Mouse (Mus musculus) limb, embryonic 13.5 days (tissue): Measurements from ENCODE around the gene Scd3. TPM values are rescaled to one million over a fixed set of nuclear protein-coding genes. Genes with fewer than 3 reads are reported as not detected.

Source experiments
- ATAC-seq: fragments of 200-750 bp; cut with Nextera tagmentation; 2 replicates; pipeline ENCODE4 v1.8.0; 2017; ENCODE audit warnings: low read depth, moderate number of reproducible peaks, moderate TSS enrichment; ENCODE audit not compliant: low FRiP score
- H3K27ac ChIP-seq: fragments of 300-500 bp; sonication (generic); 2 replicates; pipeline ENCODE4 v1.5.1; 2015; ENCODE audit warnings: inconsistent platforms, mild to moderate bottlenecking, moderate library complexity
- H3K27me3 ChIP-seq: fragments of 300-500 bp; sonication (generic); 2 replicates; pipeline ENCODE4 v1.6.1; 2015; ENCODE audit warnings: mild to moderate bottlenecking, inconsistent platforms
- H3K36me3 ChIP-seq: fragments of 300-500 bp; sonication (generic); 2 replicates; pipeline ENCODE4 v1.6.1; 2015; ENCODE audit warnings: inconsistent platforms, mild to moderate bottlenecking, moderate library complexity
- H3K4me1 ChIP-seq: fragments of 300-500 bp; sonication (generic); 2 replicates; pipeline ENCODE4 v1.6.1; 2015; ENCODE audit warnings: inconsistent platforms
- H3K4me2 ChIP-seq: fragments of 300-500 bp; sonication (generic); replicated peaks from 2 replicates; pipeline ENCODE4 v1.6.1; 2015; ENCODE audit warnings: inconsistent platforms, mild to moderate bottlenecking, moderate library complexity
- H3K4me3 ChIP-seq: fragments of 300-500 bp; sonication (generic); 2 replicates; pipeline ENCODE4 v1.5.1; 2015; ENCODE audit warnings: moderate library complexity, mild to moderate bottlenecking, inconsistent platforms
- H3K9ac ChIP-seq: fragments of 300-500 bp; sonication (generic); 2 replicates; pipeline ENCODE4 v1.6.1; 2015; ENCODE audit warnings: mild to moderate bottlenecking, inconsistent platforms
- H3K9me3 ChIP-seq: fragments of 300-500 bp; sonication (generic); 2 replicates; pipeline ENCODE4 v1.6.1; 2016; ENCODE audit warnings: inconsistent platforms
- WGBS: fragments of 180-500 bp; shearing (Covaris S2); methylation state at CpG from one replicate; pipeline ENCODE4 v1.1.7; 2015; 5-methylcytosine and 5-hydroxymethylcytosine counted together
- polyA plus RNA-seq: library from polyadenylated mRNA; unstranded; fragments of >200 nt; fragmentation: Nextera tagmentation; extraction: Ambion mirVana; gene quantifications from 2 replicates; pipeline ENCODE4 v1.2.1, GENCODE M21; 2015

Scd3 gene
- polyA plus RNA-seq, 1 experiment from 2014 or later = not detected

DNA sequence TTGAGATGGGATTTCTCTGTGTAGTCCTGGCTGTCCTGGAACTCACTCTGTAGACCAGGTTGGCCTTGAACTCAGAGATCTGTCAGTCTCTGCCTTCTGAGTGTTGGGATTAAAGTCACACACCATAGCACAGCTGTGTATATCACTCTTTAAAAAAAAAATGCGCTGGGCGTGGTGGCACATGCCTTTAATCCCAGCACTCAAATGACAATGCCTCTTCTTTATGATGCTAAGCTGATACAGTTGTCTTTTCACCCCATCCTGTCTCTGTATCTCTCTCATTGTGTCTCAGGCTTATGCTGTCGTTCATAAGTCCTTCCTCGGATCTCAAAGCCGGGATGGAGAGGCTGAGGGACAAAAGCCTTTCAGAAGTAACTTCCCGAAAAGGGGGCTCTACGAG lies 58.7 kb downstream of the Scd3 start:
- Histone ChIP-seq H3K9ac (no peak overlapping the region), H3K27ac (no peak overlapping the region), H3K4me1 (peaks cover 16% of the 10 kb centered on the region), H3K4me2 (no peak overlapping the region), H3K36me3 (no peaks in the 10 kb centered on the region), H3K27me3 (no peaks in the 10 kb centered on the region), H3K4me3 (no peak overlapping the region), H3K9me3 (no peaks in the 10 kb centered on the region)
- ATAC-seq = no peak
- WGBS = 87% methylated on average over 7 of the region's 7 CpGs

DNA sequence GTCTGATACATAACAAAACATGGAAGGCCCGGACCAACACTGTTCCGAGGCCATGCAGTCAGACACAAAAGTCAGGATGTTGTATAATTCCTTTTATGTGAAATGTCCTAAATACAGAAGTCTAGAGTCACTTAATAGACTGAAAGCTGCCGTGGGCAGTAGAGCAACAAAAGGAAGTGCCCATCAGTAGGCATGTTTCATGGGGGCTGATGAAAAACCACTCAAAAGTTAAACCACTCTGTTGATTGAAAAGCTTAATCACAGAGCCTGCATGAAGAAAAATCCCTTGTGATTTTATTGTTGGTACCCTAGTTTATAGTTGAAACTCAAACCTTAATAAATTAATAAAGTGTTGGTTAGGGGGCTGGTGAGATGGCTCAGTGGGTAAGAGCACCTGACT lies 60.5 kb downstream of the Scd3 start:
- 49% methylated on average over 3 of the region's 3 CpGs for WGBS
- Histone ChIP-seq H3K9me3 (no peaks in the 10 kb centered on the region), H3K4me1 (peaks cover 22% of the 10 kb centered on the region), H3K9ac (no peak overlapping the region), H3K36me3 (no peaks in the 10 kb centered on the region), H3K27ac (no peak overlapping the region), H3K4me2 (no peak overlapping the region), H3K4me3 (no peak overlapping the region), H3K27me3 (no peaks in the 10 kb centered on the region)
- no peak for ATAC-seq

DNA sequence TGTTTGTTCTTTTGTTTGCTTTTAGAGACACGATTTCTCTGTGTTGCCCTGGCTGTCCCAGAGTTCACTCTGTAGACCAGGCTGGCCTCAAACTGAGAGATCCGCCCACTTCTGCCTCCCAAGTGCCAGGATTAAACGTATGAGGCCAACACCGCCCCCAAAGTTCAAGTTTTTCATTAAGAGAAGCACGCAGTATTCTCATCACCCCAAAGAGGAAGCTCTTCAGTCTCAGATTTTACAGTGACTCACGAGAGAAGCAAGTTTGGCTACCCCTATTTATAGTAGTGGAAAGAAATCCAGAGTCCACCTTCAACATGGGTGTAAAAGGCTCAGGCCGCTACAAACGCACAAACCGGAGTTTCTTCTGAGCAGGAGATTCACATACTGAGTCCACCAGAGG lies 61.2 kb downstream of the Scd3 start:
- Histone ChIP-seq H3K4me2 (no peak overlapping the region), H3K36me3 (no peaks in the 10 kb centered on the region), H3K27me3 (no peaks in the 10 kb centered on the region), H3K9ac (no peak overlapping the region), H3K9me3 (no peaks in the 10 kb centered on the region), H3K4me3 (no peak overlapping the region), H3K4me1 (peaks cover 22% of the 10 kb centered on the region), H3K27ac (no peak overlapping the region)
- ATAC-seq = no peak
- 80% methylated on average over 9 of the region's 9 CpGs for WGBS

DNA sequence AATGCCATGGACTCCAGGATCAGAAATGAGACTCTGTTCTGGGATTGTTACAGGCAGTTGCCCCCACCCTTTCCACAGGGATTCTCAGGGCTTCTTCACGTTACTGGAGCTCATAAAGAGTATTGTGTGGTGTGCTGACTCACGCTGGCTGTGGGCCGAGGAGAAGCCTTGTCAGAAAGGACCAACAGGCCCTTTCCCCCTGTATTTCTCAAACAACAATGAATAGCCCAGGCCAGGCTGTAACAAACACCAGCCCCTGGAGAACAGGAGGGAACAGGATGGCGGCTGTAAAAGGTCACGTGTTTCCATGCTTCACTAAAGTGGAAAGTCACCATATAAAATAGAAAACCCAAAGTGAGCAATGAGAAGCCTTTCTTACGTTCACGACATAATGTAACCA lies 62.2 kb downstream of the Scd3 start:
- Histone ChIP-seq H3K27me3 (no peaks in the 10 kb centered on the region), H3K9me3 (no peaks in the 10 kb centered on the region), H3K4me1 (peaks cover 22% of the 10 kb centered on the region), H3K36me3 (no peaks in the 10 kb centered on the region), H3K4me3 (no peak overlapping the region), H3K9ac (no peak overlapping the region), H3K4me2 (no peak overlapping the region), H3K27ac (peak overlapping the region; percentile 44; the same call in 1 of the 2 replicates)
- ATAC-seq = no peak
- WGBS = 35% methylated on average over 7 of the region's 7 CpGs

DNA sequence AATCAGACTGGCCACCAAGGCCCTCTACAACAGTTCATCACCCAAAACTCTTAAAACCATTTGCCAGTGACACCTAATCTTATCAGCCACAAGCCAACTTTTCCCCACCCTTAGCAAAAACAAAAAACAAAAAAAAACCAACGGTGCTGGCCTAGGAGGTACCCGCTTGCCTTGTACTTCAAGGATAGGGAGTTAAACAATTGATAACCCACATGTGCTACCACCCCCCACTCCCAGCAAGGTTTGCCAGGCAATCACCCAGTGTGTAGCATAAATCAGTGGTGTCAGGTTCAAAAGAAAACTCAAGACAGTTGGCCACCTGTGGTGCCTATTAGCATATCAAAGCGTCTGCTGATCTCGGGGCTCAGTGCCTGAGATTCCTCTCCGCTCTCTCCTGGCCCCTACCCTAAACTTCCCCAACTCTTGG lies 62.9 kb downstream of the Scd3 start:
- peak overlapping the region; percentile 95; the same call in 1 of the 2 replicates for H3K27ac ChIP-seq
- H3K9me3 ChIP-seq = no peaks in the 10 kb centered on the region
- no peaks in the 10 kb centered on the region for H3K27me3 ChIP-seq
- WGBS = 40% methylated on average over 5 of the region's 5 CpGs
- ATAC-seq = no peak
- peaks cover 22% of the 10 kb centered on the region for H3K4me1 ChIP-seq
- H3K4me2 ChIP-seq = peak overlapping the region; percentile 77; the same call in 1 of the 2 replicates
- H3K4me3 ChIP-seq = no peak overlapping the region
- H3K36me3 ChIP-seq = no peaks in the 10 kb centered on the region
- no peak overlapping the region for H3K9ac ChIP-seq

DNA sequence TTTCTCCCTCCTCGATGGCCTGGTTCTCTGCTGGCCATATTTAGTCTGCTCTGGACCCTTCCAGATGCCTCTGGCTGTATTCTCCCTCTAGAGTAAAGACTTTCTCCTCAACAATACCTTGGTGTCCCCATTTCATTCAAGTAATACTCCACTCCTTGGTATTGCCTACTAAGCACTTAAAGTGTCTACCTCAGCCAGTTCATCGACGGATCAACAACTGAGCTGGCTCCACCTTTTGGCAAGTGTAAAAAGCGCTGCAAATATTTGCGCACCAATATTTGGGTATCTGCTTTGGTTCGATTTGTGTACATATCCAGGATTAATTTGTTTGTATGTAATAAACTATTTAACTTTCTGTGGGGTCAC lies 63.4 kb downstream of the Scd3 start:
- ATAC-seq = no peak
- Histone ChIP-seq H3K9ac (peak overlapping the region; percentile 76), H3K4me1 (peaks cover 22% of the 10 kb centered on the region), H3K4me3 (peak overlapping the region; percentile 61), H3K4me2 (peak overlapping the region; percentile 77), H3K9me3 (no peaks in the 10 kb centered on the region), H3K27me3 (no peaks in the 10 kb centered on the region), H3K27ac (peak overlapping the region; percentile 95; the same call in 1 of the 2 replicates), H3K36me3 (no peaks in the 10 kb centered on the region)
- 10% methylated on average over 6 of the region's 6 CpGs for WGBS

DNA sequence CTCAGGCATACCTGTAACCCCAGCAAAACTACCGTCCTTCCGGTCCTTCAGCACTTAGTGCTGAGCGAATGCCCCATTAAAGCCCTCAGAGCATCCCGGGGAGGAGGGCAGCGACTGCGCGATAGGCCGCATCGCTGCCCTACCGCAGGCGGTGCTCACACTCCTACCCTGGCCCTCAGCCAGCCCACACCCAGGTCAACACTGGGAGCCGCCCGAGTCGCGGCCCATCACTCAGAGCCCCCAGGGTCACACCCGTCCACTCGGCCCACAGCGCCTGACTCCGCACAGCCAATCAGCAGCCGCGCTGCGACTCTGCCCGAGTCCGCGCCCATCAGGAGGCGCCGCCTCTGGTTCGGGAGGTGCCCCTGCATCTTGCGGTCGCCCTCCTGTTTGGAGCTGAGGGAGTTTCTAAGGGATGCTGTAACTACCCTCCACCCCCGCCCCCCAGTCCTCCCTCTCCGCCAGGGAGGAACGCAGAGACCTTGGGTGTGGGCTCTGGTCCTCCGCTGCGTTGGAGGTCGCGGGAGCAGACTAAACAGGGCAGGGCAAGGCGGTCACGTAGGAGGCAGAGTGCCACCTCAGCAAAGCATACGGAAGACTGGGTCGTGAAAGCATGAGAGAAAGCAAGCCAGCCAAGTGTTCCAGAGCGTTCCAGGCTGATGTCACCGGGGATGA lies 63.9 kb downstream of the Scd3 start:
- ATAC-seq = peak; percentile 97

DNA sequence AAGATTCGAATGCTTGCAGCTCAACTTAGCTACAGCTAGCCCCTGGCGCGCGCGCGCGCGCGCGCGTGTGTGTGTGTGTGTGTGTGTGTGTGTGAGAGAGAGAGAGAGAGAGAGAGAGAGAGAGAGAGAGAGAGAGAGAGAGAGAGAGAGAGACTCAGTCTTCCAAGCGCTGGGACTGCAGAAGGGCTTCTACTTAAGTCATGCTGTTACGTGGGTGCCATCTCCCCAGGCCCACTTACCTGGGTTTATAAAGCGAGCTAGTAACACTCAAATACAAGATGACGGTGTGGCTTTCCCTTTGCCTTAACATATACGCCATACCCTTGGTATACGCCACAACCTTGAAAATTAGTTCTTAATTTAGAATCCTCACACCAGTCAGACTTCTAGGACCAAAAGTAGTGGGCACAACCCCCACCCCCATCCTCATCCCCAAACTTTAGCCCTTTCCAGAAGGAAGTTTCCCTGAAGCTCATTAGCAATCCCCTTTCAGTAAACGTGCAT lies 64.5 kb downstream of the Scd3 start:
- Histone ChIP-seq H3K36me3 (no peaks in the 10 kb centered on the region), H3K4me2 (peak overlapping the region; percentile 77), H3K4me3 (peak overlapping the region; percentile 61), H3K9ac (peak overlapping the region; percentile 76), H3K27me3 (no peaks in the 10 kb centered on the region), H3K9me3 (no peaks in the 10 kb centered on the region), H3K4me1 (peaks cover 22% of the 10 kb centered on the region), H3K27ac (peak overlapping the region; percentile 95)
- no peak for ATAC-seq
- WGBS = 8% methylated on average over 18 of the region's 18 CpGs

More for the DNA sequence above, 63.9 kb downstream of the Scd3 start:
- peaks cover 22% of the 10 kb centered on the region for H3K4me1 ChIP-seq
- peak overlapping the region; percentile 76 for H3K9ac ChIP-seq
- peak overlapping the region; percentile 77 for H3K4me2 ChIP-seq
- no peaks in the 10 kb centered on the region for H3K9me3 ChIP-seq
- peak overlapping the region; percentile 95 for H3K27ac ChIP-seq
- no peaks in the 10 kb centered on the region for H3K27me3 ChIP-seq
- WGBS = 1% methylated on average over 42 of the region's 43 CpGs
- H3K4me3 ChIP-seq = peak overlapping the region; percentile 61
- H3K36me3 ChIP-seq = no peaks in the 10 kb centered on the region

DNA sequence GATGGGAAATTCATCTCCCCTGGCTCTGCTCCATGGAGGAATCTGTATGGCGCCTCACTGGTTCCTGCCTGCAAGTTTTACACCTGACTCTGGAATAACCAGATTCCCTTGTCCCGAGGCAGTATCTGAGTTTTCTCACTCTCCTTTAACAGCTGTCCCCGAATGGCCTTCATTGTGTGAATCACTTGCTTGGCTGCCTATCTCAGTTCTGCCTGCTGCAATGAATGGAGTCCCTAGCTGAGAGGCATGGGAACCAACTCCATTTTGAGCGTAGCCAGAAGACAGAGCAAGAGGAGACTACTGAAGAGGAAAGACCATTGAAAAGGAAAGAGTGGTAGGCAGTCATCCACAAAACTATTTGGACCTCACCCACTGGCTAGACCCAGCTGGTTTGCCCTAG lies 70.6 kb downstream of the Scd3 start:
- ATAC-seq = no peak
- Histone ChIP-seq H3K4me1 (0 out of 2 replicates have a peak, but pooled peaks cover 5% of the 10 kb centered on the region), H3K4me3 (no peak overlapping the region), H3K4me2 (no peak overlapping the region), H3K27ac (no peak overlapping the region), H3K9ac (no peak overlapping the region), H3K36me3 (no peaks in the 10 kb centered on the region), H3K27me3 (no peaks in the 10 kb centered on the region), H3K9me3 (no peaks in the 10 kb centered on the region)
- 74% methylated on average over 4 of the region's 4 CpGs for WGBS

DNA sequence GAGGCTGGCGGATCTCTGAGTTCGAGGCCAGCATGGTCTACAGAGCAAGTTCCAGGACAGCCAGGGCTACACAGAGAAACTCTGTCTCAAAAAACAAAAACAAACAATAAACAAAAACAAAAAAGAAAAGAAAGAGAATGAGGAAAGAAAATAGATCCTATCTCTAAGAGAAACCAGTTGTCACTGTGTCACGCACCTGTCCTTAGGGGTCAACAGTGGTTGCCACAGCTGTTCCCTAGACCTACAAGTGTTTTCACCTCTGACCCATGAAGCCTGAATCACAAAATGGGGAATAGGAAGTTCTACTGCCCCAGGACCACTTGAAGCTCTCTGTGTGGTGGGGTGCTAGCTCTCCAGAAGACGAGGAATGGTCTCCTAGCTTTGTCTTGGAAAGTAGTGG lies 71.4 kb downstream of the Scd3 start:
- H3K9me3 ChIP-seq = no peaks in the 10 kb centered on the region
- no peak overlapping the region for H3K4me2 ChIP-seq
- H3K4me1 ChIP-seq = 0 out of 2 replicates have a peak, but pooled peaks cover 5% of the 10 kb centered on the region
- H3K27me3 ChIP-seq = no peaks in the 10 kb centered on the region
- no peaks in the 10 kb centered on the region for H3K36me3 ChIP-seq
- no peak overlapping the region for H3K27ac ChIP-seq
- no peak overlapping the region for H3K4me3 ChIP-seq
- ATAC-seq = no peak
- WGBS = 91% methylated on average over 4 of the region's 4 CpGs
- no peak overlapping the region for H3K9ac ChIP-seq

DNA sequence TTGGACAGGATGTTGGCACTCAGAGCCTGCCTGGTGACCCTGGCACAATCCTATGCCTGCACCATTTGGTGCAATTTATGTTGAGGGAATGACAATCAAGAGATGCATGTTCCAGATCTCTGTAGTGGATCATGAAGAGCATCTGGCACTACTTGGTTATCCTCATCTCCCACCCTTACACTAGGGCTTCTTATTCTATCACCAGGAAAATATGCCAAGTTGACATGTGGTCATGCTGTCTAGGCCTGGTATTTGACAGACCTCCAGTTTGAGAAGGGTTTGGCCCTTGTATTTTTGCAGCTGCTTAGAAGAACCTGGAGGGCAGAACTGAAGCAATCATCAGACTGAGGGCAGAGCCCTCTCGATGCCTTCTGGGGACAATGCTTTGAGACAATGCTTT lies 72.3 kb downstream of the Scd3 start:
- H3K9ac ChIP-seq = no peak overlapping the region
- no peaks in the 10 kb centered on the region for H3K27me3 ChIP-seq
- H3K4me3 ChIP-seq = no peak overlapping the region
- no peak overlapping the region for H3K27ac ChIP-seq
- peaks cover 14% of the 10 kb centered on the region for H3K4me1 ChIP-seq
- ATAC-seq = no peak
- H3K9me3 ChIP-seq = no peaks in the 10 kb centered on the region
- WGBS = 89% methylated on average over 1 of the region's 1 CpGs
- H3K36me3 ChIP-seq = no peaks in the 10 kb centered on the region
- no peak overlapping the region for H3K4me2 ChIP-seq

DNA sequence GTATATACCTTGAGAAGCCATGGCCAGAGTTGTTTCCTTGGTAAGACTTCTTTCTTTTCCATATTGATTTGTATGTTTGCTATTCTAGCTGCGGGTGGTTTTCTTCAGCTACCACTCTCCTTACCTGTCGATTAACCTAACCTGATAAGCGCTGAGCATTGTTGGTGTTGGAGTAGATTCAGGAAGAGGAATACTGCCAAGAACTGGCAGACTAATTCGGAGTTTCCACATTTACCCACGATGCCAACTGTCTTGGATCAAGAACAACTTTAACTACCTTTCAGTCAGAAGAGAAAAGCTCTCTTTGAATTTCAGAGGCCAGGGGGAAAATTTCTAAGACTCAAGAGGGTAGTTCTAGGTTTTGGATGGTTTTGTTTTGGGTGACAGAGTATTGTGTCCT lies 73.8 kb downstream of the Scd3 start:
- Histone ChIP-seq H3K4me2 (no peak overlapping the region), H3K4me3 (no peak overlapping the region), H3K27me3 (no peaks in the 10 kb centered on the region), H3K27ac (no peak overlapping the region), H3K9ac (no peak overlapping the region), H3K9me3 (no peaks in the 10 kb centered on the region), H3K4me1 (peaks cover 29% of the 10 kb centered on the region), H3K36me3 (no peaks in the 10 kb centered on the region)
- WGBS = 87% methylated on average over 5 of the region's 5 CpGs
- ATAC-seq = no peak

DNA sequence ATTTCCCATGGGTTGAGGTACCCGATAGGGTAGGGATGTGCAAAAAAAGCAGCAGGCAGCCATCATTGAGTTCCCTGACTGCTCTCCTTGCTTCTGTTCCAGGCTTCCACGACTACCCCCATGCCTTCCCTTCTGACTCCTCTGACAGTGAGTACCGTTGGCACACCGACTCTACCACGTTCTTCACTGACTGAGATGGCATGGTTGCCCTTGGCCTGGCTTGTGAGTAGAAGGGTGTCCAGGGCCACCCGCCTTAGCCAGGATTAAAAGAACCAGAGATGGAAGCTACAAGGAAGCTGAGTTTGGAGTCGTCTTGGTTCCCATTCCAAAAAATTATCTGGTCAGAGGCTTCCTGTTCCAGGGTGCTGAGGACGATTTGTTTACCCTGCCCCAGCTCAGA lies 74.9 kb downstream of the Scd3 start:
- WGBS = 91% methylated on average over 8 of the region's 8 CpGs
- ATAC-seq = no peak
- no peak overlapping the region for H3K9ac ChIP-seq

More for the DNA sequence above, 74.9 kb downstream of the Scd3 start:
- H3K4me1 ChIP-seq = peaks cover 38% of the 10 kb centered on the region
- H3K27ac ChIP-seq = no peak overlapping the region
- H3K27me3 ChIP-seq = no peaks in the 10 kb centered on the region
- no peak overlapping the region for H3K4me3 ChIP-seq
- H3K36me3 ChIP-seq = no peaks in the 10 kb centered on the region
- H3K4me2 ChIP-seq = no peak overlapping the region
- no peaks in the 10 kb centered on the region for H3K9me3 ChIP-seq
